Mouse (Mus musculus) kidney, adult 2 months (tissue): ENCODE measurements around the gene 2010003K11Rik.

ENCODE experiments used
- CTCF ChIP-seq: fragments of 200-500 bp; conservative IDR thresholded peaks from 2 replicates; pipeline ENCODE4 v1.5.1; 2011; ENCODE audit warnings: low read depth, mild to moderate bottlenecking, control low read depth, low read length, moderate library complexity, mixed read lengths; ENCODE audit not compliant: insufficient read depth, insufficient read length
- POLR2A ChIP-seq: fragments of 200-500 bp; IDR thresholded peaks from one replicate; pipeline ENCODE4 v1.6.1; 2011; ENCODE audit warnings: low read depth, low read length, control low read depth

DNA sequence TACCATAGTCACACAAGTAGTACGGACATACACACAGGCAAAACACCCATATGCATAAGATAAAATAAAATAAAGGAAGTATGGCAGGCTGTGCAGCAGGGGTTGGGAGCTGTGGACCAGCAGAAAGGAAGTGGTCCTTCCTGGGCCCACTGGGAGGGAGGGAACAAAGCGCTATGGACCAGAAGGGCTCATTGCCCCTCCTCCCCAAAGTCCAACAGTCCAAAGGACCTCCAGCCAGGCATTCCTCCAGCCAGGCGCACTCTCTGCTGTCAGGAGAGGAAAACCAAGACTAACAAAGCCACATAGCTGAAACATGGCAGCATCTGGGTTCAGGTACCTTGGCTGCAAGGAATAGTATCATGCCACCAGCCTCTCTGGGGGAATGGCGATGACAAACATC, 33.7 kb downstream of the 2010003K11Rik start:
- TF ChIP-seq POLR2A (no peak), CTCF (no peak)
